Mouse (Mus musculus) testis, postnatal 10 days (tissue): Measurements from ENCODE around the gene Adad1.

Experiments used
- DNase-seq: peaks from one replicate; pipeline ENCODE4 v3.0.0; 2021; ENCODE audit warnings: low spot score

Adad1 gene

DNA sequence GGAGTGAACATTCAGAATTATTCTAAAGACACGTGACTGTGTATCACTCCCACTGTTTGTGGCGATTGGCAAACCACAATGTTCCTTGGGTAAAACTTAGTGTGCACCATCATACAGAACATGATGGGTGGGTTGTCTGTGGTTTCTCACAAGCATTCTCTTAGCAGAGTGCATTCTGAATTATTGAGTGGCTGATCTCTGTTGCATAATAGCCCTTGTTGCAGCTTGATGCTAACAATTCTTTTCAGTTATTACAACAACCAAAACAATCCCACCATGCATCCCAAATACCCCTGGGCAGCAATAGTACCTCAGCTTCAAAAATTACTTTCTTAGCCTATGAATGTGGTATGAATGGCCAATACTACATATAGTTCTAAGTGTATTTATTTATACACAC is 106.0 kb downstream of the Adad1 start:
- DNase-seq = no peak
